Mouse (Mus musculus) brain, embryonic 14.5 days (tissue): ENCODE measurements around the gene Gm29609. TPM values are rescaled to one million over a fixed set of nuclear protein-coding genes. Genes with fewer than 3 reads are reported as not detected.
A peak's percentile ranks its signal among the peaks of the same experiment; 100 is the strongest.

Experiments
- DNase-seq: peaks from one replicate; pipeline ENCODE4 v3.0.0-alpha.2; 2011; ENCODE audit warnings: low read depth
- CTCF ChIP-seq: fragments of 200-500 bp; IDR thresholded peaks from 2 replicates; pipeline ENCODE4 v1.5.1; 2012; ENCODE audit warnings: inconsistent platforms, mild to moderate bottlenecking, moderate library complexity, borderline replicate concordance; ENCODE audit not compliant: insufficient read depth, insufficient read length; ENCODE audit errors: extremely low read depth
- POLR2A ChIP-seq: fragments of 200-500 bp; IDR thresholded peaks from 2 replicates; pipeline ENCODE4 v1.6.1; 2012; ENCODE audit warnings: mild to moderate bottlenecking, inconsistent platforms, borderline replicate concordance; ENCODE audit not compliant: poor library complexity, insufficient read depth, insufficient read length, severe bottlenecking; ENCODE audit errors: extremely low read depth
- polyA plus RNA-seq: library from polyadenylated mRNA; depleted of rRNA; stranded (reverse); fragments of >200 nt; gene quantifications from 2 replicates; pipeline ENCODE4 v1.2.3, GENCODE M21; 2012

Gm29609 gene
- polyA plus RNA-seq, 1 experiment = 4.1 TPM

DNA sequence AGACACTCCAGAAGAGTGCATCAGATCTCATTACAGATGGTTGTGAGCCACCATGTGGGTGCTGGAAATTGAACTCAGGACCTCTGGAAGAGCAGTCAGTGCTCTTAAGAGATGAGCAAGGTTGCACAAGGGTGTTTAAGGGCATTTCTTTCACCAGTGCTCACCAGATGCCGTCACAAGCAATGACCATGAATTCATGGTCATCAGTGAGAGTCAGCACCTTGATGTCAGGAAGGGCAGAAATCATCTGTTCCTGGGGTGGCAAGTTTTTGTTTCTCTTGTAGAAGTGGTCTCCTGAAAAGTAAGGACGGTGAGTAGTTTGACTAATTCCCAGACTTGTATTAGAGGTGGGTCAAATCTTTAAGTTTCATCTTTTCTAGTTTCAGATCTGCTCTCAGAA is 24.2 kb upstream of the Gm29609 start:
- no peak for DNase-seq
- TF ChIP-seq POLR2A = no peak
- TF ChIP-seq CTCF = no peak

DNA sequence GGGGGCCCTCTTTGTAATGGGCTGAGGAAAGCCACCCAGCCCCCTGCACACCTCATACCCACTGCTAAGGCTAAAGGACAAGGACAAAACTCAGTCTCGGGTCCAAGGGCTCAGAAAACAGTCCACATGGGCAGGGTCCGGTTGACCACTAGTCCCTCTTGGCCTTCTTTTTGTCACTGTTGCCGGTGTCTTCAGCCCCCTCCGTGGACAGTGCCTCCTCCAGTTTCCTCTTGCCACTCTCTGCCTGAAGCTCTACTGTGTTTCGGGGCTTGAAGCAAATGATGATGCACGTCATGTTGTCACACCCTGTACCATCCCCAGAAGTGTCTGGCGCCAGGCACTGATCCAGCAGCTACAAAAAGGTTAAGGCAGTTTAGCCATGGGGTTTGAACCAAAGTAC is 23.2 kb upstream of the Gm29609 start:
- no peak for DNase-seq
- no peak for TF ChIP-seq CTCF
- TF ChIP-seq POLR2A = no peak

DNA sequence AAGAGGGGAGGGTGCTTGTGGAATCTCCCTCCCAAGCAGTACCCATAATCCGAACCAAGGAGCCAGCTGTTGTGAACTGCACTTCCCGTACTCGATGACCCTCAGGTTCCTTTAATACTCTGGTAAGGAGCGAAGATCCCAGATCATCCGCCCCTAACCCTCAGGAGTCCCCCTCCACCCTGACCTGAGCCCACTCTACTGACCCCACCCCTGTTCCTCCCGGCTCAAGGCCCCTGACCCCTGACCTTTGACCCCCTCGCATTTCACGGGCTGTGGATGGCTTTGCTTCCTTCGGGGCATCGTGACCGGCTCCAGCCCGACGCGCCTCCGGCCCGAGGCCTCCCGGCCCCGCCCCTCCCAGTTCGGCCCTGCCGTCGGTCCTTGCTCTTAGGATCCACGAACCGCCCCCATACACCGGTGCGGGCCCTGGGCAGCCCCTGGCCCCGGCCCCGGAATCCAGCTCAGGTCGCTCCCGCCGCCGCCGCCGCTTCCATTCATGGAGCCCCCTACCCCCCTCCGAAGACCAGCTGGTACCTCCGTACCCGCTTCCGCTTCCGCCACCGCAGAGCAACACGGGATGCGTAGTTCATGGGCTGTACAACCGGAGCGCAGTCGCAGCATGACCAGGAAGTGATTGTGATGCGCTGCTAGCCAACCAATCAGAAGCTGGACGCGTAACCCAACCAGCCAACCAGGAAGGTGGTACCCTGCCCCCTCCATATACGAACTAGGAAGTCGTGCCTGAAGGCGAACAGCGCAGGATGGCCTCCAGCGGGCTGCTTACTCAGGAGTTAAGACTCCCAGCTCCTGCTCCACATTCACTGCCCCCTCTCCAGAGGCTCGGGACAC is 22.3 kb upstream of the Gm29609 start, which contains the start of gene Zfp513:
Gene Zfp513, minus strand, starts transcription at position 562 of the 849 bp plus-strand sequence.
- DNase-seq = peak; percentile 100

DNA sequence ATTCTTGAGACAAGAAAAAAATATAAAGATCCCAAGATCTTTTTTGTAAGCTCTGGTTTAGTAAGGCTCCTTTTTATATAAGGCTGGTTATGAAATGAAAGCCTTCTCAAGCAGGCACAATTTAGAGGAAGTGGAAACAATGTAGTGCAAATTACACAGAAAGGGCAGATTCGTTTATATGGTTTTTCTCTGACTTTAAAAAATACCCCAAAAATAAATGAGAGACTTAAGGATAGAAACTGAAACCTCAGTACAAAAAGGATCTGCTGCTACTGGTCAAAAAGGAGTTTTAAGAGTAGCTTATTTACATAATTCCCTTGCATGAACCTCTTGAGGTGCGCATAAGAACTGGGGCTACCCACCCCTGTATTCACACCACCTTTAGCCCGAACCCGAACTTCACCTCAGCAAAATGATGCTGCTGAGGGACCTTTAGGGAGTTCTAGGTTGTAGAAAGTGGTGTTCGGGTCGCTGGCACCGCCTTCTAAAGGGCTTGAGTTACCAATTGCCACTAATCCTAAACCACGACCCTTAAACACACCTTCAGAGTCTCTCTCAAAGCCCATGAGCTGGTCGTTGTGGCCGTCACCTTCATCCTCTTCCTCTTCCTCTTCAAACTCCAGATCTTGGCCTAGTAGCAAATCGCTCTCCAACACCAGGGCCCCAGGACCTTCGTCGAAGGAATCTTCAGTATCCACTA is 21.5 kb upstream of the Gm29609 start:
- no peak for TF ChIP-seq POLR2A
- no peak for TF ChIP-seq CTCF
- DNase-seq = no peak

More for the DNA sequence above, 22.3 kb upstream of the Gm29609 start, which contains the start of gene Zfp513:
- peak; percentile 38; the same call in 1 of the 2 replicates for TF ChIP-seq POLR2A
- TF ChIP-seq CTCF = no peak

DNA sequence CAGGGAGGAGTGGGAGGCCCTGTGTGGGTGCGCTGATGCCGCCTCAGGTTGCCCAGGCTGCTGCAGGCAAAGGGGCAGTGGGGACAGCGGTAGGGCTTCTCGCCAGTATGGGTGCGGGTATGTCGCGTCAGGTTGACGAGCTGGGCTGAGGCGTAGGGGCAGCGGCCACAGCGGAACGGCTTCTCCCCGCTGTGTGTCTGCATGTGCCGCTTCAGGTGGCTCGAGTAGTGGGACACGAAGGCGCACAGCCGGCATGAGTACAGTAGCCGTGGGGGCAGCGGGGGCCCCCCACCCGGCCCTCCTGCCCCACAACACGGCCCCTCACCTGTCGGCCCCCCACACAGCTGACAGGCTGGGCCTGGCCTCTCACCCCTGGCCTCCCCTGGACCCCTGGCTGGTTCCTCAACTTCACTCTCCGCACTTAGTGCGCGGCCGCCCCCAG is 20.6 kb upstream of the Gm29609 start:
- peak; percentile 41 for DNase-seq
- TF ChIP-seq POLR2A (no peak), CTCF (no peak)

DNA sequence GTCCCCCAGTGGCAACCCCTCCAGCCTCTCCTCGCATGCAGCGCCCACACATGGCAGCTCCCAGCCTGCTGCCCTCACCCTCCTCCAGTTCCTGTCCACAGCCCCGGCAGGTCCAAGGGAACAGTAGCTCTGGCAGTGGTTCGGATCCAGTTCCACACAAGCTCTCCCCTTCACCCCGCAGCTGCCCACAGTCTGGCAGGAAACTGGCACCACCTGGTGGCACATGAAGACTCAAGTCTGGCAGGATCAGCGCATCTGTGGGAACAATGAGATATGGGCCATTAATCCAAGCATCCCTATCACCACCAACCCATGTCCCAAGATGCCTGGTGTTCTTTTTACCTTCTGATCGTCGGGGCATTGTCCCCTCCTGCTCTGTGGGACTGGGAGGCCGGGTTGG is 20.2 kb upstream of the Gm29609 start:
- DNase-seq = peak; percentile 29

DNA sequence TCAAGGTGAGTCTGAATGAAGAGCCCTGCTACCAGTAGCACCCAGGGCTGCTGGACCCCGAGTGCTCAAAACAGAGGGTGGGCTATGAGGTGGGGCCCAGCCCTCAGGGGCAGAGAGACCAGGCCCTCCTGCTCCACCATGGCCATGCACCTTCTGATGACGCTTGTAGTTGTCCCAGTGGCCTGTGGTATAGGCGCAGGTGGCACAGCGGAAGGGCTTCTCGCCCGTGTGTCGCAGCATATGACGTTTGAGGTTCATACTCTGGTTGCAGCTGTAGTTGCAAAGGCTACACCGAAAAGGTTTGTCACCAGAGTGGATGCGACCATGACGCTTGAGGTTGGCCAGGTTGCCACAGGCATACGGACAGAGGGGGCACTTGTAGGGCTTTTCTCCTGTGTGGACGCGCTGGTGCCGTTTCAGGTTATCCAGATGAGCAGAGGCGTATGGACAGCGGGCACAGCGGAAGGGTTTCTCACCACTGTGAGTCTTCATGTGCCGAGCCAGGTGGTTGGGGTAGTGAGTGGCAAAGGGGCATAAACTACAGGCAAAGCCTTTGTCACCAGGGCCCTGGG is 19.7 kb upstream of the Gm29609 start:
- no peak for DNase-seq
- TF ChIP-seq CTCF (no peak), POLR2A (no peak)

More for the DNA sequence above, 20.2 kb upstream of the Gm29609 start:
- TF ChIP-seq POLR2A = no peak
- no peak for TF ChIP-seq CTCF

DNA sequence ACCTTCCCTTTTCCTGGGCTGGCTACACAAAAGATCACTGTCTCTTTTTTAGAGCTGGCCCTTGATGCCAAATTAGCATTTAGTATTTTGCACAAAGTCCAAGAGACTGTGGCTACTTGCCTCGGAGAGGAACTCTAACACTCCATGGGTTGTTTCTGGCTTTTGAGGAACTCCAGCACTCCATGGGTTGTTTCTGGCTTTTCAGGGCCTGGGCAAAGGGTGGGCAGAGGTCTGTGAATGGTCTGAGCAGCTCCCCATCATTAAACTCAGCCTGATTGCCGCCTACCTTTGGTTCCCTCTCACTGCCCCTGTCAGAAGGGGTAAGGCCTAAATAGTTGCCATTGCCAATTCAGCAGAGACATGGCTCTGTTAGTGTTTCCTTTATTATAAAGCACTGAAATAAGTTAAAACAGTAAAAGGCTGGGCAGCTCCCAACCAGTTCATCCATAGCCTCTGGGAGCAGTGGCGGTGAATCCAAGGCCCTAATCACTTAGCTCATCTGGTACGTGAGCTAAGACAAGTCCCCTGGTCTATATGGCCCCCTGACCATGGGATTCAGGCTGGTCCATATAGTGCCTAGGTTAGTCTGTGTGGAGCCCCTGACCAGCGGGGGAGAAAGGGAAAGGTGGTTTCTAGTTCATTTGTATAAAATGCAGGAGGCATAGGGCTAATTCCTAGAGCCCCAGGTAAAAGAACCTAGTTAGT is 19.1 kb upstream of the Gm29609 start:
- no peak for DNase-seq
- no peak for TF ChIP-seq POLR2A
- TF ChIP-seq CTCF = no peak

DNA sequence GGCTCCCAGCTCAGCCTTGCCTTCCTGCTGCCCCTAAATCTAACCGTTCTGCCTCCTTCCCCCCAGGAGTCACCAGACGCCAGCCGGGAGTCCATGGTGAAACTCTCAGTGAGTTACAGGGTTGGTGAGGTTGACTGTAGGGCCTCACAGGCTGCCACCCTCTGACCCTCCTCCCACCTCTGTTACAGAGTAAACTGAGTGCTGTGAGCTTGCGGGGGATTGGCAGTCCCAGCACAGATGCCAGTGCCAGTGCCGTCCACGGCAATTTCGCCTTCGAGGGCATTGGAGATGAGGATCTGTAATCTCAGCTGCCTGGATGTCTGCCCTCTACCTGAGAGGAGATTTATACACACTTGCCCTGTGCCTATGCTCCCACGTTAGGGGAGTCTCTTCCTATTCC is 18.5 kb upstream of the Gm29609 start:
- TF ChIP-seq CTCF (no peak), POLR2A (no peak)
- no peak for DNase-seq

DNA sequence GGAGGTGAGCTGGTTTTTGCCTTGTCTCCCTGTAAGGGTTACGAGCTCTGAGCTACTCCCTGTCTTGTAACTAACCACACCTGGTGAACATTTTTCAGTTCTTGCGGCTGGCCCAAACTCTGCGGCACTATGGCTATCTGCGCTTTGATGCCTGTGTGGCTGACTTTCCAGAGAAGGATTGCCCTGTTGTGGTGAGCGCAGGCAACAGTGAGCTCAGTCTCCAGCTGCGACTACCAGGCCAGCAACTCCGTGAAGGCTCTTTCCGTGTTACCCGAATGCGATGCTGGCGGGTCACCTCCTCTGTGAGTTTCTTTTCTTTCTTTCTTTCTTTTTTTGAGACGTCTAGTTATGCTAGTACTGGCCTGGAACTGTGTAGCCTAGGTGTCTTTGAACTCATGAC is 17.4 kb upstream of the Gm29609 start:
- no peak for DNase-seq
- no peak for TF ChIP-seq CTCF
- no peak for TF ChIP-seq POLR2A
